Mouse (Mus musculus) liver, adult 2 months (tissue): ENCODE measurements at regions not wholly inside any gene's neighbourhood (a gene's known extent, or its start where the extent isn't known, plus 50 kb on each side); places are given as distances from the start of the nearest gene placed in this dataset.

ENCODE experiments used
- CTCF ChIP-seq: fragments of 200-500 bp; IDR thresholded peaks from 2 replicates; pipeline ENCODE4 v1.5.1; 2011; ENCODE audit warnings: low read depth, low read length, control low read depth
- POLR2A ChIP-seq: fragments of 200-500 bp; IDR thresholded peaks from 2 replicates; pipeline ENCODE4 v1.6.1; 2011; ENCODE audit warnings: low read length, control low read depth; ENCODE audit not compliant: insufficient read depth; ENCODE audit errors: extremely low read depth

- TF ChIP-seq CTCF, result no peak
- TF ChIP-seq POLR2A, result no peak
Observed at GRCm38 (mm10) chr16:26196345-26196744, 90.8 kb upstream of the P3h2 start.
